Mouse (Mus musculus) kidney, adult 2 months (tissue): ENCODE data around the gene Spink2. TPM values are rescaled to one million over a fixed set of nuclear protein-coding genes. Genes with fewer than 3 reads are reported as not detected.
"Not testable (repeated sequence)": the region's sequence is repeated elsewhere in the genome, so short reads cannot be mapped to it uniquely, and the experiment has no call there.

Experiments
- DNase-seq: peaks from one replicate; pipeline ENCODE4 v3.0.0; 2021
- H3K27ac ChIP-seq: fragments of 200-500 bp; 2 replicates; pipeline ENCODE4 v1.5.1; 2012; ENCODE audit warnings: low read depth, low read length, control low read depth, inconsistent platforms; ENCODE audit not compliant: insufficient read depth
- H3K27me3 ChIP-seq: fragments of 200-500 bp; replicated peaks from 2 replicates; pipeline ENCODE4 v1.6.1; 2012; ENCODE audit warnings: mild to moderate bottlenecking, moderate library complexity, low read length, inconsistent platforms; ENCODE audit not compliant: control insufficient read depth, insufficient read depth
- H3K36me3 ChIP-seq: fragments of 200-500 bp; 2 replicates; pipeline ENCODE4 v1.6.1; 2012; ENCODE audit warnings: mild to moderate bottlenecking, moderate library complexity, low read length, inconsistent platforms; ENCODE audit not compliant: control insufficient read depth, insufficient read depth
- H3K4me1 ChIP-seq: fragments of 200-500 bp; 2 replicates; pipeline ENCODE4 v1.6.1; 2011; ENCODE audit warnings: low read length; ENCODE audit not compliant: control insufficient read depth, insufficient read depth
- H3K4me3 ChIP-seq: fragments of 200-500 bp; 2 replicates; pipeline ENCODE4 v1.5.1; 2011; ENCODE audit warnings: mild to moderate bottlenecking, low read depth, low read length, control low read depth; ENCODE audit not compliant: insufficient read depth
- CTCF ChIP-seq: fragments of 200-500 bp; conservative IDR thresholded peaks from 2 replicates; pipeline ENCODE4 v1.5.1; 2011; ENCODE audit warnings: low read depth, mild to moderate bottlenecking, control low read depth, low read length, moderate library complexity, mixed read lengths; ENCODE audit not compliant: insufficient read depth, insufficient read length
- POLR2A ChIP-seq: fragments of 200-500 bp; IDR thresholded peaks from one replicate; pipeline ENCODE4 v1.6.1; 2011; ENCODE audit warnings: low read depth, low read length, control low read depth
- WGBS: fragments of 180-500 bp; shearing (Covaris S2); methylation state at CpG from one replicate; pipeline ENCODE4 v1.1.7; 2018; 5-methylcytosine and 5-hydroxymethylcytosine counted together
- polyA plus RNA-seq: library from polyadenylated mRNA; depleted of rRNA; stranded (reverse); fragments of >200 nt; gene quantifications from 2 replicates; pipeline ENCODE4 v1.2.3, GENCODE M21; 2012

The Spink2 gene
- polyA plus RNA-seq, 1 experiment: 0.23 TPM

- Histone ChIP-seq H3K27me3 (no peaks in the 10 kb centered on the region), H3K27ac (no peak overlapping the region), H3K4me1 (peaks cover 3% of the 10 kb centered on the region; the same call in 1 of the 2 replicates), H3K4me3 (no peak overlapping the region), H3K36me3 (no peaks in the 10 kb centered on the region)
- DNase-seq: no peak
- 74% methylated on average over 9 of the region's 9 CpGs for WGBS
- TF ChIP-seq CTCF (no peak), POLR2A (no peak)
Measured at GRCm38 (mm10) chr5:77250083-77250482, 38.8 kb upstream of the Spink2 start.

GRCm38 (mm10) chr5:77245787-77246671 lies 34.8 kb upstream of the Spink2 start:
- no peaks in the 10 kb centered on the region for H3K36me3 ChIP-seq
- peak; percentile 64 for DNase-seq
- no peak for TF ChIP-seq CTCF
- no peak for TF ChIP-seq POLR2A
- H3K4me3 ChIP-seq: peak overlapping the region; percentile 36
- peaks cover 3% of the 10 kb centered on the region; the same call in 1 of the 2 replicates for H3K4me1 ChIP-seq
- 19% methylated on average over 26 of the region's 26 CpGs for WGBS
- H3K27me3 ChIP-seq: no peaks in the 10 kb centered on the region
- H3K27ac ChIP-seq: no peak overlapping the region

GRCm38 (mm10) chr5:77245463-77245786 lies 34.2 kb upstream of the Spink2 start:
- peak overlapping the region; percentile 36 for H3K4me3 ChIP-seq
- peaks cover 3% of the 10 kb centered on the region; the same call in 1 of the 2 replicates for H3K4me1 ChIP-seq
- TF ChIP-seq POLR2A: no peak
- TF ChIP-seq CTCF: no peak
- no peak overlapping the region for H3K27ac ChIP-seq
- 22% methylated on average over 7 of the region's 7 CpGs for WGBS
- H3K36me3 ChIP-seq: no peaks in the 10 kb centered on the region
- no peak for DNase-seq
- no peaks in the 10 kb centered on the region for H3K27me3 ChIP-seq

- Histone ChIP-seq H3K4me1 (peaks cover 3% of the 10 kb centered on the region; the same call in 1 of the 2 replicates), H3K4me3 (no peak overlapping the region), H3K36me3 (no peaks in the 10 kb centered on the region), H3K27me3 (no peaks in the 10 kb centered on the region), H3K27ac (no peak overlapping the region)
- TF ChIP-seq POLR2A: no peak
- TF ChIP-seq CTCF: no peak
- no peak for DNase-seq
- WGBS: 69% methylated on average over 8 of the region's 8 CpGs
Measured at GRCm38 (mm10) chr5:77244331-77244987, 33.2 kb upstream of the Spink2 start.

- DNase-seq: no peak
- H3K4me1 ChIP-seq: no peaks in the 10 kb centered on the region
- no peaks in the 10 kb centered on the region for H3K36me3 ChIP-seq
- no peak overlapping the region for H3K27ac ChIP-seq
- no peak for TF ChIP-seq POLR2A
- no peak for TF ChIP-seq CTCF
- no peak overlapping the region for H3K4me3 ChIP-seq
- WGBS: 64% methylated on average over 2 of the region's 2 CpGs
- H3K27me3 ChIP-seq: no peaks in the 10 kb centered on the region
Measured at GRCm38 (mm10) chr5:77237104-77237503, 25.8 kb upstream of the Spink2 start.

- no peak for DNase-seq
- Histone ChIP-seq H3K27ac (no peak overlapping the region), H3K27me3 (no peaks in the 10 kb centered on the region), H3K4me1 (no peaks in the 10 kb centered on the region), H3K4me3 (no peak overlapping the region), H3K36me3 (no peaks in the 10 kb centered on the region)
- no peak for TF ChIP-seq CTCF
- no peak for TF ChIP-seq POLR2A
- WGBS: 29% methylated on average over 3 of the region's 3 CpGs
Measured at GRCm38 (mm10) chr5:77234921-77235320, 23.6 kb upstream of the Spink2 start.

GRCm38 (mm10) chr5:77231863-77232262 lies 20.6 kb upstream of the Spink2 start:
- not testable (repeated sequence) for H3K4me3 ChIP-seq, H3K36me3 ChIP-seq, H3K4me1 ChIP-seq, DNase-seq, H3K27me3 ChIP-seq, H3K27ac ChIP-seq
- WGBS: 96% methylated on average over 4 of the region's 4 CpGs
